In the genomic region with DNA sequence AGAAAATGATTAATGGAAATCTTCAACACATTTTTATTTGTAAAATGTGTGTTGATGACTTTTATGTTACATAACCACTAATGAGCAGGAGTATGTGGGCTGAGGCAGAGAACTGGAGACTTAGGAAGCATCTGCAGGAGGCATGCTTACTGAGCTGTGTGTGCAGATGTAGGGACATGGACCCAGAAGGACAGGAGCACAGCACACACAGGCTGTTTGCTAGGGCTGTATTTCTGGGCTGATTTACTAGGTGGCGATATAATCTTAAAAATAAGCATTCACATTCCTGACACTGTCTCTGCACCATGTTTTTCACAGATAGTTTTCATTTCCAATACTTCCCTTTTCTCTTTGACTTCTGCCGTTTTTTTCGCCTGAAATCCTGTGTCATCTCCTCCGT, we compare ENCODE assay signal across 9 mouse cellular contexts.
DNase-seq lines count a peak whose midpoint lies in the region; ATAC-seq lines count a peak whose summit lies in the region.
"Had no signal": no experiment of that assay in that cellular context is flagged by ENCODE, and none has a peak within 500 bp of the region (broad histone marks: within the 10 kb centered on the region; RNA-seq: fewer than 3 reads in every experiment).

No protein-coding gene starts in this region.

- H3K27ac ChIP-seq in midbrain, embryonic 11.5 days (ENCODE audit: low read depth, low read length): no peak overlapping the region
- no peak overlapping the region for H3K27ac ChIP-seq in midbrain, embryonic 10.5 days (replicated peaks)
- no peak overlapping the region for H3K27ac ChIP-seq in lung, embryonic 15.5 days
- H3K27ac ChIP-seq: limb, embryonic 12.5 days had no signal

- no peaks in the 10 kb centered on the region for H3K36me3 ChIP-seq in midbrain, embryonic 11.5 days (ENCODE audit: control insufficient read depth, insufficient read depth, low read length)
- no peaks in the 10 kb centered on the region for H3K36me3 ChIP-seq in midbrain, embryonic 10.5 days
- H3K36me3 ChIP-seq in lung, embryonic 15.5 days: no peaks in the 10 kb centered on the region
- H3K36me3 ChIP-seq: limb, embryonic 12.5 days had no signal

- 58% methylated on average over 4 of the region's 4 CpGs for WGBS in midbrain, embryonic 11.5 days
- 64% methylated on average over 4 of the region's 4 CpGs for WGBS in midbrain, embryonic 10.5 days
- 22% methylated on average over 4 of the region's 4 CpGs for WGBS in lung, embryonic 15.5 days

- H3K9me3 ChIP-seq in midbrain, embryonic 11.5 days (ENCODE audit: control insufficient read depth, low read length): no peaks in the 10 kb centered on the region
- H3K9me3 ChIP-seq in midbrain, embryonic 10.5 days (replicated peaks): no peaks in the 10 kb centered on the region
- H3K9me3 ChIP-seq in lung, embryonic 15.5 days: no peaks in the 10 kb centered on the region
- H3K9me3 ChIP-seq: limb, embryonic 12.5 days had no signal

- no peaks in the 10 kb centered on the region for H3K27me3 ChIP-seq in midbrain, embryonic 11.5 days (ENCODE audit: control insufficient read depth, insufficient read depth, low read length)
- H3K27me3 ChIP-seq in midbrain, embryonic 10.5 days (ENCODE audit: low read depth, poor library complexity, severe bottlenecking): no peaks in the 10 kb centered on the region
- no peaks in the 10 kb centered on the region for H3K27me3 ChIP-seq in lung, embryonic 15.5 days
- H3K27me3 ChIP-seq: limb, embryonic 12.5 days had no signal

- H3K9ac ChIP-seq in midbrain, embryonic 11.5 days (ENCODE audit: low read length): no peak overlapping the region
- no peak overlapping the region for H3K9ac ChIP-seq in lung, embryonic 15.5 days
- H3K9ac ChIP-seq: limb, embryonic 12.5 days had no signal

- H3K4me1 ChIP-seq in midbrain, embryonic 11.5 days (ENCODE audit: control insufficient read depth, insufficient read depth, low read length): no peaks in the 10 kb centered on the region
- H3K4me1 ChIP-seq in midbrain, embryonic 10.5 days: no peaks in the 10 kb centered on the region
- no peaks in the 10 kb centered on the region for H3K4me1 ChIP-seq in lung, embryonic 15.5 days

- ATAC-seq in midbrain, embryonic 11.5 days (ENCODE audit: low FRiP score): no peak
- ATAC-seq in lung, embryonic 15.5 days (ENCODE audit: borderline replicate concordance, extremely low read depth, low FRiP score, low TSS enrichment): peak; percentile 77; the same call in 1 of the 2 replicates

- peak; percentile 86 for DNase-seq in midbrain, embryonic 11.5 days (ENCODE audit: low spot score, missing footprints)
- DNase-seq in midbrain, embryonic 10.5 days (ENCODE audit: low spot score): no peak
- peak; percentile 27 for DNase-seq in embryo, embryonic 9.5 days (ENCODE audit: extremely low spot score)
- DNase-seq in kidney, postnatal 36 days: peak; percentile 23
- DNase-seq in urinary bladder, postnatal 10 days (ENCODE audit: low spot score): no peak
- DNase-seq in cerebellum, postnatal 25 days: no peak
- no peak for DNase-seq in ovary, adult 18-20 months (ENCODE audit: low spot score)

- no peak overlapping the region for H3K4me3 ChIP-seq in midbrain, embryonic 11.5 days (ENCODE audit: low read depth, low read length)
- no peak overlapping the region for H3K4me3 ChIP-seq in midbrain, embryonic 10.5 days
- H3K4me3 ChIP-seq in lung, embryonic 15.5 days: no peak overlapping the region
- H3K4me3 ChIP-seq: limb, embryonic 12.5 days had no signal

- no peak overlapping the region for H3K4me2 ChIP-seq in midbrain, embryonic 11.5 days
- H3K4me2 ChIP-seq in lung, embryonic 15.5 days: no peak overlapping the region
- H3K4me2 ChIP-seq: limb, embryonic 12.5 days had no signal

Comparison
In these comparisons a context has a peak if more than half of its experiments do, and no peak if none do; other contexts are left out.
1. DNase-seq: peak in midbrain, embryonic 11.5 days (single experiment), embryo, embryonic 9.5 days (single experiment) and kidney, postnatal 36 days (2 of 2); none in midbrain, embryonic 10.5 days (single experiment), urinary bladder, postnatal 10 days (single experiment), cerebellum, postnatal 25 days (0 of 2) and ovary, adult 18-20 months (single experiment).